Mouse (Mus musculus): ENCODE measurements around the gene Prrg1. TPM values are rescaled to one million over a fixed set of nuclear protein-coding genes. Genes with fewer than 3 reads are reported as not detected.
"Not testable (repeated sequence)": the region's sequence is repeated elsewhere in the genome, so short reads cannot be mapped to it uniquely, and the experiment has no call there.

The Prrg1 gene
- 1 to 10 TPM; 2.2 to 3.5 (median 2.9) TPM for total RNA-seq (2022)

DNA sequence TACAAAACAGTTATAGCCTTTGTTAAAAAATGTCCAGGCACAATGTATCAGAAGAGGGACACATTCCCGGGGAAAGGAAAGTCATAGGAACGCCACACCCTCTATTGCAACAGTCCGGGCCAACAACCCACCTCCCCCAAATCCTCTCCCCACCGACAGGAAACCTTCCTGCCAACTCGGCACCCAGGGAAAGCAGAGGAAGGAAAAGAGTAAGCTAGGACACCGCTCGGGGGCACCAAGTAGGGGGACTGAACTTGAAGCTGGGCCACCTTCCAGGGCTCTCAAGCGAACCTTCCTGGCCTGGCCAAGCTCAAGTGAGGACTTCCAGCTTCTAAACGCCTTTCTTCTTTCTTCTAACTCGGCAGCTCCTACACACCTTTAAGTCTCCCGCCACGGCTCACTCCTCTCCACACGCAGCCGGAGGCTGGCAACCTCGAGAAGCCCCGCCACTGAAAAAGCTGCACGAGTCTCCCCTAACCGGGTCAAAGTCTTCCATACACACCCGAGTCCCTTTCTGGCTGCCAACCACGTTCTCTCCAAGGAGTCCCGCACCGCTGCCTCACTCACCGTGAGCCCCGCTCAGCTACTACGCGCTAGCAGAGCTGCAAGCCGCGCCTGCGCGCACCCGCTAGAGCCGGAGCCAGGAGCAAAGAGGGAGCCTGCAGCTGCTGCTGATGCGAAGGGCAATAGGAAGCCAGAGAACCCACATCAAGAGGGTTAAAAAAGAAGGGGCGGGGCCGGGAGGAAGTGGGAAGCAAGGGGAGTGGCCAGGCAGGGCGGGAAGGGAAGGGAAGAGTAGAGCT, at the start of gene Prrg1:
Gene Prrg1, minus strand, starts transcription at position 695 of the 803 bp plus-strand sequence.
- peak; percentile 46 for DNase-seq

DNA sequence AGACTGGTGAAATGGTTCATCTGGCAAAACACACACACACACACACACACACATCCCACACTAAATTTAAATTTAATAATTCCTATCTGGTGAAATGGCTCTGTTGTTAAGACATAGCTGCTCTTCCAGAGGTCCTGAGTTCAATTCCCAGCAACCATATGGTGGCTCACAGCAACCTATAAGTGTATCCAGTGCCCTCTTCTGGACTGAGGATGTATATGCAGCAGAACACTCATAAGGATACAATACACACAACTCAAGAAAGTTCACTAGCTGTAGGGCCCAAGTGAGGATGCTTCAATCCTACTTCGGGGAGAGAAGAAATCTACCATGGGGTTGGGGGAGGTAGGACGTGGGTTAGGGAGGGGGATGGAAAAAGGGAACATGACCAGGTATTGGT, 22.1 kb upstream of the Prrg1 start:
- DNase-seq = no peak

DNA sequence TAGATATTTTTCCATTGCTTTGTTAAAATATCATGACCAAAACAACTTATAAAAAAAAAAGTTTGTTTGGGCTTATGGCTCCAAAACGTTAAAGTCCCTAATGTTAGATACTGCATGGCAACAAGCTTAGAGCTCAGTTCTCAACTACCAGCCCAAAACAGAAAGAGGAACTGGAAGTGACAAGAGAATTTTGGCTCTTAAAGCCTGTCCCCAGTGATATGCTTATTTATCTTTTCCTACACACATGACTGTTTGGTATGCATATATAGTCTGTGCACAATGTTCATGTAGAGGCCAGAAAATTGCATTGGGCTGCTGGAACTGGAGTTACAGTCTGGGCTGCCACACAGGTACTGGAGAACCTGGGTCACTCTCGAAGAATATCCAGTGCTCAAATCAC, 9.4 kb upstream of the Prrg1 start:
- no peak for DNase-seq

GRCm38 (mm10) chrX:78582854-78583201, 868 bp downstream of the Prrg1 start:
- peak; percentile 15 for DNase-seq

- no peak for DNase-seq
Observed at GRCm38 (mm10) chrX:78563451-78563850, 20.2 kb downstream of the Prrg1 start.

- DNase-seq = no peak
Observed at GRCm38 (mm10) chrX:78553399-78553798, 30.3 kb downstream of the Prrg1 start.

DNA sequence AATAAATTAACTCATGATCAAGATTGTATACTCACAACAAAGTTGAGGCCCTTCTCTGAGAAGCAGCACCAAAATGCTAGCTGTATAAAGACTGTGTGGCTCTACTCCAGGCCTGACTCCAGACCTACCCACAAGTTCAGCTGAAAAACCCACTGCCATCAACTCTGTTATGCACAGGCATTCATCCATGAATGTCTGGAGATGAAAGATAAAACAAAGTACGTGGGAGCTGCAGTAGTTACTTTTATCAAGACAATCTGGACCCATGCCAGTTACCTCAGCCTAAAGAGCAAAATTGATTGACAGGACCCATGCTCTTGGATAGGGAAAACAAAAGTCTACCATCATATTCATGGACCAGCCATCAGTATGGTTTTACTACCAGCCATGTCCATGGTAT, 31.0 kb downstream of the Prrg1 start:
- no peak for DNase-seq

GRCm38 (mm10) chrX:78547696-78548095, 36.0 kb downstream of the Prrg1 start:
- DNase-seq = no peak

GRCm38 (mm10) chrX:78539734-78540133, 44.0 kb downstream of the Prrg1 start:
- no peak for DNase-seq

DNA sequence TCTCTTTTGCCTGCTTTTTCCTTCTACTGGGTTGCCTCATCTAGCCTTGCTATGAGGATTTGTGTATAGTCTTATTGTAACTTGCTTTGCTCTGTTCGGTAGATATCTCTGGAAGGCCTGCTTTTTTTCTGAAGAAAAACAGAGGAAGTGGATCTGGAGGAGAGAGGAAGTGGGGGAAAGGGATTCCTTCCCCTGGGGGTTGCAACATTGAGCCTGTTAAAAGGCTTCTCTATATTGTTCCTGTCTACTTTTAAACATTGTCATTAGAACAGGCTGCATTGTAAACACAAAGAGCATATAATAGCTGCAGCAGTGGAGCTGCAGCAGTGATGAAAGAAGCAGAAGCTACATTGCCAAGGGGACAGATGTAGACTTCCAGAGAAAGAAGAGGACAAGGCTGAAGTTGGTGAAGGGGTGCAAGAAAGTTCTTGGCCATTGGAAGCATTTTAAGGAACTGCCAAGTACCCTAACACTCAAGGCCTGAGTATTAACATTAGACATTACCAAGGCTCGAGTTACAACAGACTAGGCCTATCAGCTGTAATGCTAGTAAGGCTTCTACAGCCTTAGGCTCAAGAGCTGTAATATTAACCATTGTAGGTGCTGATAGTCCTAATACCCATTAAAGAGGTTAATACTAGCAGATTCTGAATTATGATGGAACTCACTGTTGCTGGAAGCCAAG, 44.9 kb downstream of the Prrg1 start:
- DNase-seq = no peak

DNA sequence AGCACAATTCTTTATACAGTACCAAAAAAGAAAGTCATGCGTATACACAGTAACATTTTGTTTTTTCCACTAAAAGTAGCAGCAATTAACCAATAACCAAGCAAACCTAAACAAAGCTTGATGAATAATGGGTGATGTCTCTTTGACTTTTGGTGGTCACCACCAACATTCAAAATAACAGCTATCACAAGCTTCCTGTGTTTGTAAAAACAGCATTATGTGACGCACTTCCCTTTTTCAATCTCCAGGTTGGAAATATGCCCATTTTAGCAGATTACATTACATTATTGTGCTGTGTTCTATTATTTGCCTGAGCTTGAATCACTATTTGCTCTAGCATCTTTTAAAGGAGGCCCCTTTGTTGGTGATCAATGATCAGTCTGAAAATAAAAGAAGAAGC, 65.4 kb downstream of the Prrg1 start:
- no peak for DNase-seq

GRCm38 (mm10) chrX:78482987-78483386, 100.7 kb downstream of the Prrg1 start:
- DNase-seq = no peak

DNA sequence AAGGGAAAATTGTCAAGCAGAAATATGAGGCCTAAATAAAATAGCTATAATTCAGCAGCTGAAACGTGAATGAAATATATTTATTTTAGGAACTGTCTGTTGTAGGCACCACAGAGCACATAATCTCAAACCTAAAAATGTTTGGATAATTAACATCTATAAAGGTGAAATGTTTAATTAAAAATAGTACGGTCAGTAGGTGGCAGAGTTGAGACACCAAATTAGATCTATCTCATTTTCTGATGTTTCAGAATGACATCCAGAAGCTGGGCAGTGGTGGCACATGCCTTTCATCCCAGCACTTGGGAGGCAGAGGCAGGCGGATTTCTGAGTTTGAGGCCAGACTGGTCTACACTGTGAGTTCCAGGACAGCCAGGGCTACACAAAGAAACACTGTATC, 104.0 kb downstream of the Prrg1 start:
- no peak for DNase-seq

DNA sequence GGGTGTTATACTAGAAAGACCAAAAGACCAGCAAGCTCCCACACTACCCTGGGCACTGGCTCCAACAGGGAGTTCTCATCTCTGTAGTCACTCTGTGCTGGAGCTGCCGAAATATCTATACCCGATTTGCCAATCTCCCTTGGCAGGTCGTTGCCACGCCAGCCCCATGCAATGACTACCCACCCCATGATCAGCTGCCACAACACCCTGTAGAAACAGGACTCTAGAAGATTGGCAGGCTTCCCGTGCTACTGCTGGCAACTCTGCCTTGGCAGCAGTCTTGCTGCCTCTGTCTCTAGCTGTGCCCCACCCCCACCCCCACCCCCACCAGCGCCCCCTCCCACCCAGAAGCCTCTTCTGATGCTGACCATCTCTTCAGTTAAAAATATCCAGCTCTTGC, 149.3 kb downstream of the Prrg1 start:
- no peak for DNase-seq

DNA sequence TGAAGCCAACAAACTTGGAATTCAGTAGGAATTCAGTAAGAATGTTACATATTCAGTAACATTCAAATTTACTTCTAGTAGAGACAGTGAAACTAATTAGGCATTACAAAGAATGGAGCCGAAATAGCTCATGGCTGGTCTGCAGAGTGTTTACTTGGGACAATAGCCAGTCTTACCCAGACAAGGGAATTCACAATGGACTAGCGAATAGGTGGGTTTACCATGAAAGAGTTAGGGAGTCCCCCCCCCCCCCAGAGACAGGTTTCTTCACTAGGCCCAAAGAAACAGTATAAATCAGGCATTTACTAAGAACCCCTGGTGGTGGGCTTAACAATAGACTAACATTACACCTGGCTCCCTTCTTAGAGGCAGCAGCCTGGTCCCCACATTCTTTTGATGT, 180.3 kb downstream of the Prrg1 start:
- DNase-seq = not testable (repeated sequence)

Other genes with a start within 250 kb of the Prrg1 start
- gene 4930480E11Rik, start 214.3 kb downstream of the Prrg1 start, total RNA-seq (2022) = not detected
- not detected for gene Fam47c, start 153.9 kb upstream of the Prrg1 start, total RNA-seq (2022)

Data from adrenal gland, adult 8-10 months (tissue).